Mouse (Mus musculus): ENCODE results near the gene Ica1. TPM values are rescaled to one million over a fixed set of nuclear protein-coding genes. Genes with fewer than 3 reads are reported as not detected.

Gene Ica1
- total RNA-seq, 2 experiments from 2014 or later: 52.9 to 55.8 TPM

DNA sequence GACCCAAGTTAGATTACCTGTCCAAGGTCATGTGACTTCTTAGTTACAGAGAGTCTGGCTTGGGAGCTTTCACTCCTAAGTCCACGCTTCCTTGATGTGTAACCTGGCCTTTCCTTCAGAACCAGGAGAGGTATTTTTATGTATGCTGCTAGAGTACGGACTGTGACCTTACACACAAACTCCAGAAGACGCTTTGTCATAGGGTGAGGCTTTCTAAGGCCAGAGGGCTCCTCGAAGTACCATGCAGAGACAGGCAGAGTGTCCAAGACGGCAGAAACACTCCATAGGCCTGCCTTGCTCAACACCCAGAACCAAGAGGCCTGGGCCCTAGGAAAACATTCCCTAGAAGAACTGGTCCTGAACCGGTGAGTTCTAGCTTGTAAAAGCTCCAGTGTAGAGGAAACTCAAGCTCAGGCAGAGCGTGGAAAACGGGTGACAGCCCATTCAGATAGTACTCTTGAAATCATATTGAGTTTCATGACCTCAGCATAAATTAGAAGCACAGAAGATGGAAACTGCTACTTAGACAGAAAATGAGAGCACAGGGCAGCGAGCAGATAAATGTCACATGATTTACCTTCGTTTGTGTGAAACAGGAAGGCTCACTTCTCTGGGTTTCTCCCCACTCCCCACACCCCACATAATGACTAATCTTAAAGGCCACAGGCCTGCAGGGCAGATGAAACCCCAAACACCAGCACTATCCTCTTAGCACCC, 129.9 kb downstream of the Ica1 start:
- DNase-seq (ENCODE audit: extremely low spot score in 1 of 2, low spot score in 1 of 2): no peak

DNA sequence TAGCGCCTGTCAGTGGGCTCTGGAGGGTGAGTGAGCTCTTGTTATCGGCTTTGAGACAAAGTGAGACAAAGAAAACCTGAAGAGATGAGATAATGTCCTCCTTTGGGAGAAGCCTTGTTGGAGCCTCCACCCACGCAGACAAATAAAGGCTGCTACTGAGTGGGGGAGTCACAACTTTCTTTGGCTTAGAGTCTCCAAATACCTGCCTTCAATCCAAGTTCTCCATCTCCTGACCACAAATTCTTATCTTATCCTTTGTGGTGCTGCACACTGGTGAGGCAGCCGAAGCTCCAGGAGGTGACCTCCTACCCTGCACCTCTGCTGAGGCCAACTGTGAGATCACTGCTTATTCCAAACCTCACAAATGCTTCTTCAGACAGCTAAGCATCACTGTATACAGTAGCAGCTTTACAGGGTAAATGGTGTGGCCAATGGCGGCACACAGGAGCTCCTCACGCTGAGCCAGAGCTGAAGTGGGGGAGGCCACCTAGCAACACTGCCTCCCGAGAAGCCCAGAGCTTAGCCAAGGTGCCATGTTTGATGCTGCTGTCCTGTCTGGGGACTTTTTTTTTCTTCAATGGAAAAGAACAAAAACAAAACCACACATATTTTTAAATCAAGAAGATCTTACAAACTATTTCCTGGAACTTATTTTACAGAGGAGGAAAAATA, 130.6 kb downstream of the Ica1 start:
- DNase-seq (ENCODE audit: extremely low spot score in 1 of 2, low spot score in 1 of 2): no peak

- DNase-seq (ENCODE audit: extremely low spot score in 1 of 2, low spot score in 1 of 2): no peak
Measured at GRCm38 (mm10) chr6:8645708-8646107, 132.6 kb downstream of the Ica1 start.

DNA sequence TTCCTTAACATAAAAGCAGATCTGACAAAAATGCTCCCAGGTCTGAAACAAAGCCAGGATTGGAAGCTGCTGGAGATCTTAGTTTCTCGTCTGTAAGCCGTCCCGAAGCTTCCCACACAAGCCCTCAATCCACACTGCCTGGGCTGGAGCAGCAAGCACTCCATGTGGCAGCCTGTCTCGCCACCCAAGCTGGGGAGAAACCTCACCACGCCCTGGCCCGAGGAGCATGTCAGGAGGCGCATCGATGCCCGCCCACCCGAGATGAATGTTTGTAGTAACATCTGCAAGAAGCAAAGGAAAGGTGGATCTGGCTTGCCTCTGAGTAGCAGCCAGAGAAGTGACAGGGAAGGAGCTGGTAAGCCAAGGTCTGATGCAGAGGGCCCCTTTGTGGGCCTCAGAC, 133.6 kb downstream of the Ica1 start:
- DNase-seq (ENCODE audit: extremely low spot score in 1 of 2, low spot score in 1 of 2): no peak

- DNase-seq (ENCODE audit: extremely low spot score in 1 of 2, low spot score in 1 of 2): no peak
Measured at GRCm38 (mm10) chr6:8640863-8641262, 137.4 kb downstream of the Ica1 start.

DNA sequence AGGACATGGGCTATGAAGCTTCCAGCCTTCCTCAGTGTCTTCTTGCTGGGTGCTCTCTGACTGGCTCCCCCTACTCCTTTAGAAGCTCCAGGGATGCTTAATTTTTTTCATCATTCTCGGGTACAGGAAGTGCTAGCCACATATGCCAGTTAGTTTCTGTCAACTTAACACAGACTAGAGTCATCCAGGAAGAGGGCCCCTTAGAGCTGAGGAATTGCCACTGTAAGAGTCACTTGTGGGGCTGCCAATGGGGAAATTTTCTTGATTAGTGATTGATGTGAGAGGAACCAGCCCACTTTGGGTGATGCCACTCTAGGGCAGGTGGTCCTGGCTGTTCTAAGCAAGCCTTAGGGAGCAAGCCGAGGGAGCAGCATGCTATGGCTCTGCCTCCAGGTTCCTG, 138.8 kb downstream of the Ica1 start:
- DNase-seq (ENCODE audit: extremely low spot score in 1 of 2, low spot score in 1 of 2): no peak

- no peak for DNase-seq (ENCODE audit: extremely low spot score in 1 of 2, low spot score in 1 of 2)
Measured at GRCm38 (mm10) chr6:8638899-8639298, 139.4 kb downstream of the Ica1 start.

DNA sequence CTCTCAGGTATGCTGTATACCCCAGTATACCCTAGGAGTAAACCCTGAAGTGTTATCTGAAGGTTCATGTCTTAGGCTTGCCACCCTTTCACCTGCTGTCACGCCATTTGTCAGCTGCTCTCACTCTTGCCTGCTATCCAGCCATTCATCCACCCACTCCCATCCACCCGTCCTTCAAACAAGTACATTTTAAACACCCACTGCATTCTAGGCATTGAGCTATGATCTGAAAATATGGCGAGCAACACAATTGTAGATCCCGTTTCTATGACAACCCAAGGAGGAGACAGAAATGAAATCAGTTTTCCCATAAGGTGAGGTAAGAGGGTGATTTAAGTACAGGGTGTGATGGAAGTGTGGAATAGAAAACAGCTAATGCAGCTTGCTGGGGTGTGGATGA, 140.2 kb downstream of the Ica1 start:
- no peak for DNase-seq (ENCODE audit: extremely low spot score in 1 of 2, low spot score in 1 of 2)

DNA sequence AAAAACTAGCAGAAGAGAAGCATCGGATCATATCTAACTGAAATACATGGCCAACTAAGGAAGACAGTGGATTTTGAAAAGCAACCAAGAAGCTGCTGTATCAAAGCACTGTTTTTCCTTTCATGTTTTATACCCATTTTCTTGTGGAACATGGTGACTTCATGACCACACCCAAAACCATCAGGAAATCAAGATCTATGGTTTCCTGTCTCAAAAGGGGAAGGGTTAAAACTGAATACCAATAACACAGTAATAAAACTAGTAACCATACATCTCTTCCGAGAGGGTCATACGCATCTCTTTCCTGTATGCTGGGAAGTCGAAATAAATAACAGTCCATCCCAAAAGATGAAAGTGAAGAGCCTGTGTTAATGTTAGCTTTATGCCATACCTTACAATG, 145.6 kb downstream of the Ica1 start:
- no peak for DNase-seq (ENCODE audit: extremely low spot score in 1 of 2, low spot score in 1 of 2)

GRCm38 (mm10) chr6:8631986-8632632, 146.2 kb downstream of the Ica1 start:
- DNase-seq (ENCODE audit: extremely low spot score in 1 of 2, low spot score in 1 of 2): no peak

- no peak for DNase-seq (ENCODE audit: extremely low spot score in 1 of 2, low spot score in 1 of 2)
Measured at GRCm38 (mm10) chr6:8631362-8631761, 146.9 kb downstream of the Ica1 start.

DNA sequence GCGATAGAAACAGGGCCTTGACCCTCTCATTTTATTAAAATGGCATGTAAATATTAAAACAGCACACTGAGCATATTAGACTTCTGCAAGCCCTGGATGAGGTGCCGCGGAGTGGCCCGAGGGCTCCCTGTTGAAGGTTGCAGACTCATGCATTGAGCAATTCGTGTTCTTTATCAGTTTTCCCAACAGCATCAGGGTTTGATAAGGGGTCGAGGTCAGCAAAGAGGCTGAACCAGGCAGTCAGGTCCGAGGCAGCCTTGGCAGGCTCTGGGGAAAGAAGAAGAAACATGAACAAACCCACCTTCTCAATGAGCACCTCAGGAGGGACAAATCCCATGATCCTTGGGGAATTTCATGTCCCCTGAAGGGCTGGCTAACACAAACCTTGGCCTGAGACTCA, 147.8 kb downstream of the Ica1 start:
- DNase-seq (ENCODE audit: extremely low spot score in 1 of 2, low spot score in 1 of 2): no peak

- no peak for DNase-seq (ENCODE audit: extremely low spot score in 1 of 2, low spot score in 1 of 2)
Measured at GRCm38 (mm10) chr6:8628715-8629267, 149.5 kb downstream of the Ica1 start.

GRCm38 (mm10) chr6:8628226-8628625, 150.1 kb downstream of the Ica1 start:
- no peak for DNase-seq (ENCODE audit: extremely low spot score in 1 of 2, low spot score in 1 of 2)

DNA sequence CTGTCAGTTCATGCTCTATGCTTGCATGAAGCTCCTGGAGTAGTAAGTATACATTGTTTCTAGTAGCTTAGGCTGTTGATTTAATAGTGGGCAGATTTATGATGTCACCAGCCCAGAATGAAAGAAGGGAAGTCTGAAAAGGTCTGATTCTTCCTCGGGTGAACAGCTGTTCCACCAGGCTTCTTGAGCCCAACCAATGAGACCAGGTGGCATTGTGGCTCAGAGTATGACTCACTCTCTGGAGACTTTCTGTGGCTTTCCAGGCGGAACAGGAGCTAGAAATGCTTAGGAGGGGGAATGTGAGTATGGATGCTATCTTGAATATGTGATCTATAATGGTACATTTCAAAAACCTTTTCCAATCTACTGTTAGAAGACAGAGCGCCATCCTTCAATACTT, 155.2 kb downstream of the Ica1 start:
- DNase-seq (ENCODE audit: extremely low spot score in 1 of 2, low spot score in 1 of 2): no peak

DNA sequence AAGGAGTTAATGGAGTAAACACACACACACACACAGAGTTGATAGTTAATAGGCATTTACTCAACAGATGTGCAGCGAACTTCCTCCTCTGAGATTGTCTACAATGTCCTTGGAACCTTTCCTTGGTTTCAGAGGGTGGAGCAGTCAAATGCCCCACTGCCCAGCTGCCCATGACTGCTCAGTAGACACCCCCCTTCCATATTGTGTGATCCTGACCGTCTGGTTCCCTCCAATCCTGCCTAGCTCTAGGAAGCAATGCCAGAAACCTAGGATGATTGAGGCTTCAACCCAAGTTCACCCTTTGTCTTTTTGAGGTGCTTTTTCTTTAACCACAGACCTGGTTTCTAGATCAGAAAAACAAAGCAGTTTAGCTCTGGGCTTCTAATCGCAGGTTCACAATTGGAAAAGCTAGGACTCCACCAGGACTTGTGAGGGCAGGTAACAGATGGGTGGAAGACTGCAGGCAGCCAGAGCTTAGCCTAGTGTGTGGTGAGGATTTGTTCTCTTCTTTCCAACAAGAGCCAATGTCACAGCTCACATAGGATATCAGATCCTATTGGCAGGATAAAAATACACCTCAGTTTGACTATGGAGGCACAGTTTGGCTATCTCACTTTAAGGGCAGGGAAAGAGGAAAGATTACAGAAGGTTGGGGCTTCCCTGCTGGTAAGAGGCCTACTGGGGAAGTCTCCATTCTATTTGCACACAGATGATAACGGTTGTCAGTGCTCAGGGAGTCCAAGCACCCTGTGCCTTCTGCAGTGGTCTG, 158.5 kb downstream of the Ica1 start:
- DNase-seq (ENCODE audit: extremely low spot score in 1 of 2, low spot score in 1 of 2): no peak

DNA sequence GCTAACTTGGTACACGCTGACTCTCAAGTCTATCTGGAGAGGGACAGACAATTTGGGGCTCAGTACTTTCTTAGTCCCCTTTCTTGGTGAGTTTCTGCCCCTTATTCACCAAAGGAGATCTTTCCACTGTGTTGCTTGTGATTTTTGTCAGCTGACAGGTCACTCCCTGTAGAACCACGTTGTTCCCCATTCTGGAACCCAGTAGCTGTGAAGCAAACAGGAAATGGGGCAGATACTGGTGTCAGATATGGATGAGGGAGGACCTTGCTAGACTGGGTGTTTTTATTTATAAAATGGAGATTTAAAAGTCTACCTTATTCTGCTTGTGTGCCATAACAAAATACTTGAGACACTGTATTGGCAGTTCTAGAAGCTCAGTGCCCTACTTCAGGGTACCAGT, 160.9 kb downstream of the Ica1 start:
- DNase-seq (ENCODE audit: extremely low spot score in 1 of 2, low spot score in 1 of 2): no peak

- no peak for DNase-seq (ENCODE audit: extremely low spot score in 1 of 2, low spot score in 1 of 2)
Measured at GRCm38 (mm10) chr6:8591665-8592064, 186.6 kb downstream of the Ica1 start.

GRCm38 (mm10) chr6:8583892-8584291, 194.4 kb downstream of the Ica1 start:
- DNase-seq (ENCODE audit: extremely low spot score in 1 of 2, low spot score in 1 of 2): no peak

- no peak for DNase-seq (ENCODE audit: extremely low spot score in 1 of 2, low spot score in 1 of 2)
Measured at GRCm38 (mm10) chr6:8582377-8582776, 195.9 kb downstream of the Ica1 start.

Measured in layer of hippocampus, postnatal 25 days (tissue).